Mouse (Mus musculus) gastrocnemius, postnatal 4 days (tissue): ENCODE measurements at regions not wholly inside any gene's neighbourhood (a gene's known extent, or its start where the extent isn't known, plus 50 kb on each side); places are given as distances from the start of the nearest gene placed in this dataset.
"Not testable (repeated sequence)": the region's sequence is repeated elsewhere in the genome, so short reads cannot be mapped to it uniquely, and the experiment has no call there.

Experiments
- DNase-seq, 2 experiments: peaks; one replicate each; pipeline ENCODE4 v3.0.0; 2021 to 2022; ENCODE audit warnings: low spot score in 2 of 2, mixed read lengths in 2 of 2

DNA sequence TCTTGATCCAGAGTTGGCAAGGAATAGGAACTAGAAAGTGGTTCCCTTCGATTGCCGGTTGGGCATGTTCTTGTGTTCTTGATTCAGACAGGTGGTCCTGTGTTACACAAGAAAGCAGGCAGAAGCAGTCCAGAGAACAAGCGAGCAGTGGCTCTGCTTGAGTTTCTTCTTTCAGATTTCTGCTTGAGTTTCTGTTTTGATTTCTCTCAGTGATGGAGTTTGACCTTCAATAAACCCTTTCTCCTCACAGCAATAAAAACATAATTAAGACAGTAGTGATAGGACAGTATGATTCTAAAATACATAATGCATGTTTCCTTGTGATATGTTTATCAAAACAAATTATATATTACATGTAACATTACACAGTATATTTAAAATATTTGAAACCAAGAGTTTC is 59.1 kb downstream of the Klf6 start:
- no peak for DNase-seq

- DNase-seq: no peak
Measured at GRCm38 (mm10) chr13:5931433-5931832, 70.2 kb downstream of the Klf6 start.

DNA sequence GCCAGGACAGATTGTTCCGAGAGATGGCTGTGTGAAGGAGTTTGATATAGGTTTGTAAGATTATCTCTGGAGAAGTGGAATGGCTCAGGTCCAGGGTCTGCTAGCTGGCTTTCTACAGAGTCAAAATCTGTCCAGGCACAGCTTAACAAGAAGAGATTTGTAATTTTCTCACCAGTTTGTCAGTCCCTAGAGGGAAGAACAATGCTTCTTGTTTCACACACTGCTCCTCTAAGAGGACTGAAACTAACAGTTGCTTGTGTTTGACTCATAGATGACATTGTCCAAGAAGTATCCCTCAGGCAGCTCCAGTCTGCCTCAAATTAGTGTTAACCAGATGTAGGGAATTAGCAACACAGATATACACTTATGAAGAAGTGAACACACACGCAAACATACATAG is 76.2 kb downstream of the Klf6 start:
- peak in 1 of 2 experiments; percentile 9 for DNase-seq

- no peak for DNase-seq
Measured at GRCm38 (mm10) chr13:5937970-5938369, 76.7 kb downstream of the Klf6 start.

DNA sequence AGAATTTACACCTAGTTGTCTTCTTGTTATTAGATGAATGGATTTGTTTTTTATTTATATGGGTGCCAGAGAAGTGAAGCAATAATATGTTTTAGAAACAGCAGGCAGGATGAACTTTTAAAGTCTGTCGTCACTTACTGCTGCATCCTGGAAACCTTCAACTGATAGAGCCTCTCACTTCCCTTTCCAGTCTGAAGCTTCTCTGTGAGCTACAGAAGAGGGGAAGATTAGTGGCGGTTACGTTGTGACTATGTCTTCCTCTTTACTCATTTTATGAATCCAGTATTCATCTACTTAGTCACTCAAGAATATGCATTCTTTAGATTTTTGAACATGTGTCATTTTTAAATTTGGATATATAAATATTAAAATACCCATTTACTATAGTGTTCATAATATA is 78.1 kb downstream of the Klf6 start:
- no peak for DNase-seq

DNA sequence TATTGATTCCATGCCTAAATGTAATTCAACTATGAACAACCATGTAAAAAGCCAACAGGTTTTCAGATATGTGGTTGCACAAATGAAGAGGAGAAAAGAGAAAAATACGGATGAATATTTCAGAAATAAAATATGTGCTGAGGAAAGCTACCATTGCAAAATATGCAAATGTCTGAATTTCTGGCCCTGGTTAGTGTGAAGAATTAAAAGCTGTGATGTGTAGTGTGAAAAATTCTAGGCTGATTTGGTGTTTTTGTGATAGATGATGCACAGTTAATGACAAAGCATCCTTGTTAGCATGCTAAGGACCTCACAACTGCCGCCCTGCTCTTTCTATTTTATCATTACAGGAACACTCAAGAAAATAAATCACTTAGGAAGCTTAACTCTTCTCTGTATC is 91.6 kb downstream of the Klf6 start:
- DNase-seq: no peak

- not testable (repeated sequence) for DNase-seq
Measured at GRCm38 (mm10) chr13:5955121-5955520, 93.8 kb downstream of the Klf6 start.

DNA sequence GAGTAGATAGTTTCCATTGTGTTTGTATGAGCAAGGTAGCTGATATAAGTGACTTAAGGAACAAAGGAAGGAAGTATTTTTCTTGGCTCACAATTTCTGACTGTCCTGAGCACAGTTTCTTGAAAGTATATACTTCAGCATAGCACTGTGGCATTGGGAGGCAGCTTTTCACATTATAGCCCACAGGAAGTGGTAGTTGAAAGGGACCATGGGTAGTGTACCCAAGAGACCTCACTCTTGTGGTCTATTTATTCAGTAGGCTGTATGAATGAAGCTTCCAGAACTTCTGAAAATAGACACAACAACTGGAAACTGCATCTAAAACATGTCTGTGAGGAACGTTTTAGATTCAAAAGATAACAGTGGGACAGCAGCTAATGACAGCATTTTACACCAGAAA is 94.9 kb downstream of the Klf6 start:
- DNase-seq: no peak

DNA sequence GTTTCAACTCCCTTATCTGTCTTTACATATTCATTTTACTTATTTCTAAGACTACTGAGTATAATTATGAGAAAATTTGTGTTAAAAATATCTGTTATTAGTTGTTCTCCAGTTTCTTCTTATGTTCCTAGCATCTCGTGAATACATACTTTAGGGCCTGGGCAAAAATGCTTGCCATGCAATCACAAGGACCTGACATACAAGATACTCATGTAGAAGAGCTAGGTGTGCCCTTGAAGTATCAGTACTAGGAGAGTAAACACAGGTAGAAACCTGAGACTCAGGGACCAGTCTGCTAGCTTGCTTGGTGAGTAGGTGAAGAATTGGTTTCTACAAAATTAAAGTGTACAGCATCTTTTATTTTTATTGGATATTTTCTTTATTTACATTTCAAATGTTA is 101.7 kb downstream of the Klf6 start:
- DNase-seq: no peak

DNA sequence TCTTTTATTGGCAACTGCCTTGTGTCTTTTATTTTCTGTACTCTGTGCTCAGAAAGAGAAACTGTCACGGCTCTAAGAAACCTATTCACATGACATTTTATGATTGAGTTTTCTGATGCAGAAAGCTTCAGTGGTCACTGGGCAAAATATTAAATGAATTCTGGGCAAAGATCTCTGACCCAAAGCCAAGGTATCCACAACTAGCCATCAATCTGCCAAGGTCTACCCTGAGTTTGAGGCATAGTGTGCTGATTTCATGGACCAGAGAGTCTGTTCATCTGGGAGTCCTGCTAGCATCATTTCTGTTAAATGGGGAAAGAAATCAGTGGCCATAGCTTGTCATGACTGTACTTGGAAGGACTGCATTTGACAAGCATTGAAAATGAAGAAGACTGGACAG is 103.3 kb downstream of the Klf6 start:
- DNase-seq: no peak

DNA sequence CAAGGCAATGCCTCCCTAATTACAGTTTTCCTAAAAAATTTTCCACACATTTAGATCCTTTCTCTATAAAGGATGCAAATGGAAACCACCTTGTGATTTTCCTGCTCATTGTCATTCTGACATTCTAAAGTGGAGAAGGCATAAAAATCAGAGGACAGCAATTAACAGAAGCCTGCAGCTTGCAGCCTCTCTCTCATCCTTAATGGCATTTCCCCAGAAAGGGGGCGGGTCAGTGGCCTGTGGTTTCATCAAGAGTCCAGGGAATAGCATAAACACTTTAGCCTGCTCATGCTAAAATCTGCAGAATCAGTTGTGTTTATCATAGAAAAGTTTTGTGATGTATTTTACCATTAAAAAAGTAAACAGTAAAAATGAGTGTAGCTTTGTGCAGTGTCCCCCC is 117.3 kb downstream of the Klf6 start:
- DNase-seq: no peak

DNA sequence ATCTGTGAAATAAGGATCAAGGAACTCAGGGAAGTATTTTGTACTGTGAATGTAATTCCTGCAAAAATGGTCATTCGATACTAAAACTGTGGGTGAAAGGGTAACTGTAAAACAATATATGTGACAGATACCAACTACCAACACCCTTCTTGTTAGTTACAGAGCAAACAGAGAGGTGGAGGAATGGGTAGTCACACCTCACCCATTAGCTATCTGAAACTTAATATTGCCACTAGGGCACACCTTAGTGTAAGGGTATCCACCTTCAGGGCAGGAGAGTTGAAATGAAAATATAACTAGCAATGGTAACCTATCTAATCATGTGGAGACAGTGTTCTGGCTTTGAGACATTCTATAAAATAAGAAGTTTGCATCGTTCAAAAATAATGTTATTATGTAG is 126.2 kb downstream of the Klf6 start:
- DNase-seq: no peak

- no peak for DNase-seq
Measured at GRCm38 (mm10) chr13:5988407-5988806, 127.1 kb downstream of the Klf6 start.

GRCm38 (mm10) chr13:6000559-6001217 is 139.4 kb downstream of the Klf6 start:
- no peak for DNase-seq

GRCm38 (mm10) chr13:6001218-6001564 is 139.9 kb downstream of the Klf6 start:
- no peak for DNase-seq

GRCm38 (mm10) chr13:6005901-6006300 is 144.6 kb downstream of the Klf6 start:
- no peak for DNase-seq

- no peak for DNase-seq
Measured at GRCm38 (mm10) chr13:6009671-6010070, 148.4 kb downstream of the Klf6 start.

GRCm38 (mm10) chr13:6027207-6027606 is 165.9 kb downstream of the Klf6 start:
- no peak for DNase-seq

DNA sequence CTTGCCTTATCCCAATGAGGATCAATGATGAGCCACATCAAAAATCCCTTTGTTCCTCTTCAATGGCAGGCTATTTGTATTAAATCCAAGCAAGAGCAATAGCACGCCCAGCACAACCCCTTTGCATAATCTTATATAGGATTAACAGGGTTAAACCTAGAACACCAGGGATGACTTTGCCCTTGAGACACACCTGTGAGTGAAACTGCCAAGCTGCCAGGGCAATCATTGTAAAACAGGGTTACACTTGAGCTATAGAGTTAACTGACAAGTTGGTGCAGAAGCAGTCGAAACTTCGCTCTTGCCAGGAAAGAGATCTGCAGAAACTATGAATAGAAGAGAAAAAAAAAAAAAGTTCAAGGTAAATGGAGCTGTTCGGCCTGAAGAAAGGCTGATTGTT is 167.6 kb downstream of the Klf6 start:
- DNase-seq: no peak

DNA sequence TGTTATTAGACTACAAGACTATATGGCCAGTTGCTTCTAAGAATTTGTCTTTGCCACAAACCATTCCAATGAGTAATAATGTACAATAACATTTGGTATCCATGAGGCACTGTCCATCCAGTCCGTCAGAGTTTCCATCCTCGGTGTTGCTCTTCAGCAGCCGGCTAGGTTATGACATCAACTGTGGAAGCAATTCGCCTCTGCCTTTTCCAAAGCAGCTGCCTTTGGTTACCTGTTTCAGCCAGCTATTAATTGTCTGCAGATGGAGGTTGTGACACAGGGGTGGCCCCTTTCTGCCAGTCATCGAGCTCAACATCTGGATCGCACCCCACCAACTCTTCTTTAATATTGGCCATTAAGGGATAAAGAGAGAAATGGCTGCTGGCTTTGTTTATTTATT is 168.2 kb downstream of the Klf6 start:
- DNase-seq: no peak

GRCm38 (mm10) chr13:6030128-6030527 is 168.8 kb downstream of the Klf6 start:
- DNase-seq: no peak

GRCm38 (mm10) chr13:6040132-6040531 is 178.8 kb downstream of the Klf6 start:
- DNase-seq: no peak

GRCm38 (mm10) chr13:6040663-6041062 is 179.4 kb downstream of the Klf6 start:
- no peak for DNase-seq

- DNase-seq: no peak
Measured at GRCm38 (mm10) chr13:6042495-6042894, 181.2 kb downstream of the Klf6 start.
